Mouse (Mus musculus): ENCODE results near the gene Sfxn3. TPM values are rescaled to one million over a fixed set of nuclear protein-coding genes. Genes with fewer than 3 reads are reported as not detected.

Sfxn3 gene
- polyA plus RNA-seq, 2 experiments: 1.8 to 2.4 TPM

- no peaks in the 10 kb centered on the region for H3K9me3 ChIP-seq (ENCODE audit: control insufficient read depth, low read length)
- H3K4me3 ChIP-seq (ENCODE audit: insufficient read depth in 1 of 2, low read depth in 2 of 2, low read length in 2 of 2): no peak overlapping the region; a peak in 1 of 4 replicates
- H3K36me3 ChIP-seq (replicated peaks; ENCODE audit: control insufficient read depth, insufficient read depth, low read depth): no peaks in the 10 kb centered on the region
- no peak overlapping the region for H3K27ac ChIP-seq
- TF ChIP-seq EP300 (IDR thresholded peaks at IDR 0.05; ENCODE audit: low read depth) (no peak), CTCF (IDR thresholded peaks at IDR 0.05; ENCODE audit: low read depth) (no peak)
- DNase-seq (ENCODE audit: low read depth in 3 of 3, low spot score in 3 of 3): no peak
- peaks cover 9 to 10% of the 10 kb centered on the region in 2 experiments for H3K4me1 ChIP-seq (replicated peaks; ENCODE audit: control insufficient read depth in 2 of 2, insufficient read depth in 2 of 2, low read length in 1 of 2)
- no peak overlapping the region for H3K9ac ChIP-seq (replicated peaks)
- ATAC-seq (ENCODE audit: insufficient read depth): no peak
- peaks cover 68% of the 10 kb centered on the region for H3K27me3 ChIP-seq (ENCODE audit: control insufficient read depth, insufficient read depth, low read length)
- 4% methylated on average over 17 of the region's 17 CpGs for WGBS (ENCODE audit: insufficient replicate concordance)
- H3K4me2 ChIP-seq (ENCODE audit: low read depth): peak overlapping the region; percentile 13; the same call in 1 of the 2 replicates
These were observed 33.4 kb downstream of the Sfxn3 start for GRCm38 (mm10) chr19:45080711-45081110.

GRCm38 (mm10) chr19:45081279-45081678 is 34.0 kb downstream of the Sfxn3 start:
- Histone ChIP-seq H3K36me3 (replicated peaks; ENCODE audit: control insufficient read depth, insufficient read depth, low read depth) (no peaks in the 10 kb centered on the region), H3K27ac (no peak overlapping the region), H3K4me2 (ENCODE audit: low read depth) (no peak overlapping the region; the same call in 1 of the 2 replicates), H3K4me1 (replicated peaks; ENCODE audit: control insufficient read depth in 2 of 2, insufficient read depth in 2 of 2, low read length in 1 of 2) (peaks cover 4 to 6% of the 10 kb centered on the region in 2 experiments), H3K9me3 (ENCODE audit: control insufficient read depth, low read length) (no peaks in the 10 kb centered on the region), H3K27me3 (ENCODE audit: control insufficient read depth, insufficient read depth, low read length) (peaks cover 62% of the 10 kb centered on the region), H3K9ac (replicated peaks) (no peak overlapping the region), H3K4me3 (ENCODE audit: insufficient read depth in 1 of 2, low read depth in 2 of 2, low read length in 2 of 2) (no peak overlapping the region)
- WGBS (ENCODE audit: insufficient replicate concordance): under 1% methylated on average over 5 of the region's 5 CpGs
- TF ChIP-seq EP300 (IDR thresholded peaks at IDR 0.05; ENCODE audit: low read depth) (no peak), CTCF (IDR thresholded peaks at IDR 0.05; ENCODE audit: low read depth) (peak; percentile 92)
- DNase-seq (ENCODE audit: low read depth in 3 of 3, low spot score in 3 of 3) (no peak), ATAC-seq (ENCODE audit: insufficient read depth) (no peak)

- Histone ChIP-seq H3K4me1 (replicated peaks; ENCODE audit: control insufficient read depth in 2 of 2, insufficient read depth in 2 of 2, low read length in 1 of 2) (peaks cover 0 to 2% of the 10 kb centered on the region in 2 experiments; a peak in 2 of 4 replicates), H3K4me2 (ENCODE audit: low read depth) (no peak overlapping the region), H3K36me3 (replicated peaks; ENCODE audit: control insufficient read depth, insufficient read depth, low read depth) (no peaks in the 10 kb centered on the region), H3K4me3 (ENCODE audit: insufficient read depth in 1 of 2, low read depth in 2 of 2, low read length in 2 of 2) (no peak overlapping the region), H3K27me3 (ENCODE audit: control insufficient read depth, insufficient read depth, low read length) (peaks cover 55% of the 10 kb centered on the region), H3K9ac (replicated peaks) (no peak overlapping the region), H3K9me3 (ENCODE audit: control insufficient read depth, low read length) (no peaks in the 10 kb centered on the region), H3K27ac (no peak overlapping the region)
- ATAC-seq (ENCODE audit: insufficient read depth): no peak
- peak; percentile 68 for TF ChIP-seq CTCF (IDR thresholded peaks at IDR 0.05; ENCODE audit: low read depth)
- no peak for TF ChIP-seq EP300 (IDR thresholded peaks at IDR 0.05; ENCODE audit: low read depth)
- 9% methylated on average over 11 of the region's 11 CpGs for WGBS (ENCODE audit: insufficient replicate concordance)
- no peak for DNase-seq (ENCODE audit: low read depth in 3 of 3, low spot score in 3 of 3)
These were observed 34.7 kb downstream of the Sfxn3 start for GRCm38 (mm10) chr19:45081841-45082550.

- H3K4me1 ChIP-seq (replicated peaks; ENCODE audit: control insufficient read depth in 2 of 2, insufficient read depth in 2 of 2, low read length in 1 of 2): no peaks in the 10 kb centered on the region
- no peak overlapping the region for H3K4me3 ChIP-seq (ENCODE audit: insufficient read depth in 1 of 2, low read depth in 2 of 2, low read length in 2 of 2)
- TF ChIP-seq EP300 (IDR thresholded peaks at IDR 0.05; ENCODE audit: low read depth) (no peak), CTCF (IDR thresholded peaks at IDR 0.05; ENCODE audit: low read depth) (no peak)
- 20% methylated on average over 11 of the region's 11 CpGs for WGBS (ENCODE audit: insufficient replicate concordance)
- no peak overlapping the region for H3K27ac ChIP-seq
- no peak for DNase-seq (ENCODE audit: low read depth in 3 of 3, low spot score in 3 of 3)
- ATAC-seq (ENCODE audit: insufficient read depth): no peak
- H3K27me3 ChIP-seq (ENCODE audit: control insufficient read depth, insufficient read depth, low read length): no peaks in the 10 kb centered on the region
- H3K36me3 ChIP-seq (replicated peaks; ENCODE audit: control insufficient read depth, insufficient read depth, low read depth): no peaks in the 10 kb centered on the region
- H3K4me2 ChIP-seq (ENCODE audit: low read depth): no peak overlapping the region
- no peak overlapping the region for H3K9ac ChIP-seq (replicated peaks)
- no peaks in the 10 kb centered on the region for H3K9me3 ChIP-seq (ENCODE audit: control insufficient read depth, low read length)
These were observed 50.6 kb downstream of the Sfxn3 start for GRCm38 (mm10) chr19:45097868-45098267.

- Histone ChIP-seq H3K4me3 (ENCODE audit: insufficient read depth in 1 of 2, low read depth in 2 of 2, low read length in 2 of 2) (no peak overlapping the region), H3K36me3 (replicated peaks; ENCODE audit: control insufficient read depth, insufficient read depth, low read depth) (no peaks in the 10 kb centered on the region), H3K4me2 (ENCODE audit: low read depth) (no peak overlapping the region), H3K4me1 (replicated peaks; ENCODE audit: control insufficient read depth in 2 of 2, insufficient read depth in 2 of 2, low read length in 1 of 2) (no peaks in the 10 kb centered on the region), H3K9ac (replicated peaks) (no peak overlapping the region), H3K27ac (no peak overlapping the region), H3K27me3 (ENCODE audit: control insufficient read depth, insufficient read depth, low read length) (no peaks in the 10 kb centered on the region; the same call in 1 of the 2 replicates), H3K9me3 (ENCODE audit: control insufficient read depth, low read length) (no peaks in the 10 kb centered on the region)
- DNase-seq (ENCODE audit: low read depth in 3 of 3, low spot score in 3 of 3) (no peak), ATAC-seq (ENCODE audit: insufficient read depth) (no peak)
- WGBS (ENCODE audit: insufficient replicate concordance): 52% methylated on average over 8 of the region's 8 CpGs
- TF ChIP-seq CTCF (IDR thresholded peaks at IDR 0.05; ENCODE audit: low read depth) (peak; percentile 32), EP300 (IDR thresholded peaks at IDR 0.05; ENCODE audit: low read depth) (no peak)
These were observed 53.4 kb downstream of the Sfxn3 start for GRCm38 (mm10) chr19:45100486-45101270.

Measured in liver, embryonic 14.5 days (tissue).